Mouse (Mus musculus): ENCODE measurements around the gene Cd300ld.

DNA sequence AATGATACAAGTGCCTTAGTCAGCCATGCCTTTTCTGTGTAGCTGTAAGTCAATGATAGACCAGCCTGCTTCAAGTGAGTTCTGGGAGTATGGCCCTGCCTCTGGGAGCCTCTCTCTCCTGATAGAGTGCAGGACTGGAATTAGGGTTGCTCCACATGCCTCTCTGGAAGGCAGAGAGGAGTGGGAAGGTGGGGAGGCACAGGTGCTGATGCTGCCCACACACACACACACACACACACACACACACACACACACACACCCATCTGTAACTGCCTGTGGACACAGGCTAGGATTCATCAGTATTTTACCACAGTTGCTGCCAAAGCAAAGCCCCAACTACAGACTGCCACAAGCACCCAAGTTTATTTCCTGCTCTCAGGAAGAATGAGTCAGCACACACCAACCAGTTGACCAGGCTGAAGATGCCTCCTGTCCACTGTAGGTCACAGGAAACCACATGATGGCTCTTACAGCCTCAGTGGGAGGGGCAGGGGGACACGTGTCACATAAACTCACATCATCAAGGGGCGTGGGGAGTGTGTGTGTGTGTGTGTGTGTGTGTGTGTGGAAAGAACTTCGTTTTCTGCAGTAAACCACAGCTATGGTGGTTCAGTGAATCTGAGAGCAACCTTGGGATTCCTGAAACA, 24.4 kb downstream of the Cd300ld start:
- TF ChIP-seq CTCF (IDR thresholded peaks at IDR 0.05; ENCODE audit: low read depth) = no peak
- TF ChIP-seq EP300 (IDR thresholded peaks at IDR 0.05; ENCODE audit: low read depth) = no peak
